Mouse (Mus musculus) thymus, adult 2 months (tissue): Measurements from ENCODE around the gene Morf4l2. TPM values are rescaled to one million over a fixed set of nuclear protein-coding genes. Genes with fewer than 3 reads are reported as not detected.

ENCODE experiments used
- DNase-seq: peaks from one replicate; pipeline ENCODE4 v3.0.0; 2021
- H3K27ac ChIP-seq: fragments of 200-500 bp; 2 replicates; pipeline ENCODE4 v1.5.1; 2012; ENCODE audit warnings: low read length, control low read depth; ENCODE audit not compliant: control insufficient read depth, insufficient read depth
- H3K27me3 ChIP-seq: fragments of 200-500 bp; 2 replicates; pipeline ENCODE4 v1.6.1; 2012; ENCODE audit warnings: mild to moderate bottlenecking, low read length, moderate library complexity, mixed read lengths; ENCODE audit not compliant: control insufficient read depth, insufficient read depth
- H3K36me3 ChIP-seq: fragments of 200-500 bp; 2 replicates; pipeline ENCODE4 v1.6.1; 2012; ENCODE audit warnings: mild to moderate bottlenecking, low read length, moderate library complexity; ENCODE audit not compliant: control insufficient read depth, insufficient read depth
- H3K4me1 ChIP-seq: fragments of 200-500 bp; replicated peaks from 2 replicates; pipeline ENCODE4 v1.6.1; 2012; ENCODE audit warnings: low read length; ENCODE audit not compliant: control insufficient read depth, insufficient read depth
- H3K4me3 ChIP-seq: fragments of 200-500 bp; 2 replicates; pipeline ENCODE4 v1.5.1; 2012; ENCODE audit warnings: mild to moderate bottlenecking, low read length, control low read depth, moderate library complexity; ENCODE audit not compliant: control insufficient read depth, insufficient read depth
- CTCF ChIP-seq: fragments of 200-500 bp; IDR thresholded peaks from 2 replicates; pipeline ENCODE4 v1.5.1; 2012; ENCODE audit warnings: mild to moderate bottlenecking, control low read depth, low read length, moderate library complexity, borderline replicate concordance; ENCODE audit not compliant: control insufficient read depth, poor library complexity, insufficient read depth; ENCODE audit errors: extremely low read depth
- POLR2A ChIP-seq: fragments of 200-500 bp; IDR thresholded peaks from 2 replicates; pipeline ENCODE4 v1.6.1; 2012; ENCODE audit warnings: mild to moderate bottlenecking, low read length, control low read depth, moderate library complexity; ENCODE audit not compliant: control insufficient read depth, poor library complexity, insufficient read depth; ENCODE audit errors: extremely low read depth
- WGBS: fragments of 180-500 bp; shearing (Covaris S2); methylation state at CpG from one replicate; pipeline ENCODE4 v1.1.7; 2018; 5-methylcytosine and 5-hydroxymethylcytosine counted together
- polyA plus RNA-seq: library from polyadenylated mRNA; depleted of rRNA; stranded (reverse); fragments of >200 nt; gene quantifications from 2 replicates; pipeline ENCODE4 v1.2.3, GENCODE M21; 2012

Gene Morf4l2
- polyA plus RNA-seq, 1 experiment, result 37.1 TPM

DNA sequence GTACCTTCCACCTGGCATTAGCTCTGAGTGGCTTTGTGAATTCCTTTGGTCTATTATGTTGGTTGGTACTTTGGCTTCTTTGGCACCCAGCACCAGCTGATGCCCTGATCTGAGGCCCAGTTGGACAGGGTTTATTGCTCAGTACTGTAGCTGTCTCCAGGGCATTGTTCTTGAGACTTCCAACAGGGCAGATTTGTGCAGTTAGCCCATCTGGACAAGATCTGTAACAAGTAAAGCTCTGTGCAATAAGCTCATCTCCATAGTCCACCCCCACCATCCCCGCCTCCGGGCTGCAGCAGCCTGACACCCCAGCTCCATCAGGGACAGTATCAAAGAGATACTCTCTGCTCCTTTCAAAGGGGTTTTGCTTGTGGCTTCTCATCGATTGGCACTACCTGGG is 12.0 kb upstream of the Morf4l2 start:
- H3K27me3 ChIP-seq, result no peaks in the 10 kb centered on the region
- no peaks in the 10 kb centered on the region for H3K4me1 ChIP-seq
- no peak overlapping the region for H3K4me3 ChIP-seq
- 95% methylated on average over 3 of the region's 3 CpGs for WGBS
- no peak for DNase-seq
- no peak for TF ChIP-seq CTCF
- no peak for TF ChIP-seq POLR2A
- no peak overlapping the region for H3K27ac ChIP-seq
- no peaks in the 10 kb centered on the region for H3K36me3 ChIP-seq

DNA sequence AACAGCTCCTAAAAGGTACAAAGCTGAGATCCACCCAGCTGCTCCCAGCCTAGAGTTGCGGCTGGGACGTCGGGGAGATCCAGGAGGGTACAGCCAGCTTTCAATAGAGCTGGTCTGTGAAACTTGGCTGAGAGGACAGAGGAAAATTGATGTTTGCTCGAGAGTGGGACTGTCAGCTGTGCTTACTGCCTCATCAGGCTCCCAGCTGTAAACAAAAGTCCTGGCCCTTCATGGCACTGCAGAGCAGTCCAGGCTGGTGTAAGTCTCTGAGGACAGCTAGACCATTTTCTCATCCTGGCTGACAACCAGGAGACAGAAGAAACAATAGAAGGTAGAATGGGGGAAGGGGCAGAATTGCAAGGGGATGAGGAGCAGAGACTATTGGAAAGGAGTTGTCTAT is 5.8 kb upstream of the Morf4l2 start:
- H3K4me1 ChIP-seq, result no peaks in the 10 kb centered on the region
- 97% methylated on average over 4 of the region's 4 CpGs for WGBS
- H3K27me3 ChIP-seq, result no peaks in the 10 kb centered on the region
- H3K4me3 ChIP-seq, result no peak overlapping the region
- no peak for DNase-seq
- TF ChIP-seq POLR2A, result no peak
- no peak for TF ChIP-seq CTCF
- no peaks in the 10 kb centered on the region for H3K36me3 ChIP-seq
- no peak overlapping the region for H3K27ac ChIP-seq

DNA sequence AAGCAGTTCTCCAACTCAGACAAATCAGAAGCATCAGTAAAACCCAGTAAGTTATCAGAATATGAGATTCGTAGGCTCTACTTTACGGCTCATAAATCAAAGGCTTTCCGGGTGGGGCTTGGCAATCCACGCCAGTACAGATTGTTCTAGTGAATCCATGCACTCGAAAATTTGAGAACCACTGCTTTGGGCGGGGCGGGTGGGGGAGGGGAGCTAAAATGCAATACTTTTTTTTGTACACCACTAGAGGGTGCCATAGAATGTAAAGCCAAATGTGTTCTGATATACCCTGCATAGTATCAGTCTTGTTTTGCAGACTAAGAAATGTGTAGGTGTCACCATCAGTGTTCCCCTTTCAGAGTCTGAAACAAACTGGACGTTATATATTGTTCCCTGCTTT is 1.2 kb upstream of the Morf4l2 start:
- DNase-seq, result no peak
- no peak overlapping the region for H3K27ac ChIP-seq
- no peak overlapping the region for H3K4me3 ChIP-seq
- TF ChIP-seq POLR2A (no peak), CTCF (no peak)
- H3K4me1 ChIP-seq, result no peaks in the 10 kb centered on the region
- H3K27me3 ChIP-seq, result no peaks in the 10 kb centered on the region
- 65% methylated on average over 8 of the region's 8 CpGs for WGBS
- H3K36me3 ChIP-seq, result no peaks in the 10 kb centered on the region

DNA sequence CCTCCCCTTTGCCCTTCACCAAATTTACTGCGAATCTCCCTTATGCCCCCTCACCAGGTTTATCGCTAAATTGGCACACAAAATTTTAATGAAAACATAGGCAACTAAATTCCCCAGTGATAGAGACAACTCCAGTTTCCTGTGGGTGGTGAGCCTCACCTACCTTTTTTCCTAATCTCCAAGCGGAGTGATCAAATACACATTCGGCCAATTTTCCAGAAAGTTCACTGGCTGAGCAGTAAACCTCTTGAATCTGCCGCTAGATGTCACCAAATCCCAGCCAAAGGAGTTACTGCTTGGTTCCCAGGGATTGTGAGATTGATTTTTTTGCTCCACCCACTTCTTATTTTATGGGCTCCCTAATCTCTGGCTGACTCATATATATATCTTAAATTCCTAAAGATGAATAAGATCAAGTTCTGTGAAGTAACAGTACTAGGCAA is 808 bp downstream of the Morf4l2 start:
- H3K4me1 ChIP-seq, result no peaks in the 10 kb centered on the region
- TF ChIP-seq CTCF, result no peak
- TF ChIP-seq POLR2A, result no peak
- DNase-seq, result peak; percentile 50
- H3K4me3 ChIP-seq, result no peak overlapping the region; the same call in 1 of the 2 replicates
- H3K36me3 ChIP-seq, result peaks cover 3% of the 10 kb centered on the region; the same call in 1 of the 2 replicates
- H3K27me3 ChIP-seq, result no peaks in the 10 kb centered on the region
- H3K27ac ChIP-seq, result peak overlapping the region; percentile 88
- 12% methylated on average over 5 of the region's 5 CpGs for WGBS

DNA sequence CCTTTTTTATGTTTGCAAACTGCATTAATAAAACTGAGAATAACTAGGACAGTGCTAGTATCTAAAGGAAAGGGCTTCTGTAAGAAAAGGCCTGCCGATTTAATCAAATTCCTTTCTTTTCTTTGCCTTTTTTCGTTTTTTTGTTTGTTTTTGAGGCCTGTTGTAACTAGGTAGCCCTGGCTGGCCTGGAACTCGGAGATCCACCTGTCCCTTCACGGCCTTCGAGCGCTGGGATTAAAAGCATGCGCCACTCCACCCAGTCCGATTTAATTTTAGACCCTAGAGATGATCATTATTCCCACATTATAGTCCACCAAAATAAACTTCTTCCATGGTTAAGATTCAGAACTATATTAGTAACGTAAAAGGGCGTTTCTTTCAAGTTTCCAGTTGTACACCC is 1.2 kb downstream of the Morf4l2 start:
- 9% methylated on average over 10 of the region's 10 CpGs for WGBS
- TF ChIP-seq POLR2A (no peak), CTCF (no peak)
- Histone ChIP-seq H3K4me3 (peak overlapping the region; percentile 63), H3K4me1 (no peaks in the 10 kb centered on the region), H3K27me3 (no peaks in the 10 kb centered on the region), H3K36me3 (peaks cover 3% of the 10 kb centered on the region; the same call in 1 of the 2 replicates), H3K27ac (peak overlapping the region; percentile 88)
- DNase-seq, result peak; percentile 11

DNA sequence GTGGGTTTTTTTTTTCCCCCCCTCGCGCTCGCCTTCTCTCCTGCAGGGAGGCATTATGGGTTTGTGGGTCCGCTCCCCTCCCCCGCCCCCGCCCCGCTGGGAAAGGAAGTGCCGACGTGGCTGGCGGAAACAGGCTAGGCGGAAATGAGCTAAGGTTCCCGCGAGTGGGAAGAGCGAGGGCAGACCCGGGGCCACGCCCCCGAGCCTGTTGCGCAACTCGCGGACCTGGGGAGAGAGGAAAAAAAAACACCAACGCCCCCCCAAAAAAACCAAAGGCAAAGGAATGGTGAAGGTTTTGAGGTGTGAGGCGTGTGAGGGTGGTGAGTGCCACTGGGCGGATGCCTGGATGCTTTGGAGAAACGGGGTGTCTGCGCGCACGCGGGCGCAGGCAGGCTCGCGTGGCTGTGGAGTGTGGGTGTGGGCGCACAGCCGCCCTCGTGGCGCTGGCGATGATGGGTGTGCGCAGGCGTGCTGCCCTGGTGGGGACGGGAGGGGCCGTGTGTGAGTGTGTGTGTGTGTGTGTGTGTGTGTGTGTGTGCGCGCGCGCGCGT is 1.8 kb downstream of the Morf4l2 start:
- Histone ChIP-seq H3K27me3 (no peaks in the 10 kb centered on the region), H3K4me1 (no peaks in the 10 kb centered on the region), H3K27ac (peak overlapping the region; percentile 84), H3K36me3 (peaks cover 3% of the 10 kb centered on the region; the same call in 1 of the 2 replicates), H3K4me3 (peak overlapping the region; percentile 63)
- peak; percentile 75 for DNase-seq
- no peak for TF ChIP-seq CTCF
- no peak for TF ChIP-seq POLR2A
- WGBS, result 2% methylated on average over 38 of the region's 46 CpGs

DNA sequence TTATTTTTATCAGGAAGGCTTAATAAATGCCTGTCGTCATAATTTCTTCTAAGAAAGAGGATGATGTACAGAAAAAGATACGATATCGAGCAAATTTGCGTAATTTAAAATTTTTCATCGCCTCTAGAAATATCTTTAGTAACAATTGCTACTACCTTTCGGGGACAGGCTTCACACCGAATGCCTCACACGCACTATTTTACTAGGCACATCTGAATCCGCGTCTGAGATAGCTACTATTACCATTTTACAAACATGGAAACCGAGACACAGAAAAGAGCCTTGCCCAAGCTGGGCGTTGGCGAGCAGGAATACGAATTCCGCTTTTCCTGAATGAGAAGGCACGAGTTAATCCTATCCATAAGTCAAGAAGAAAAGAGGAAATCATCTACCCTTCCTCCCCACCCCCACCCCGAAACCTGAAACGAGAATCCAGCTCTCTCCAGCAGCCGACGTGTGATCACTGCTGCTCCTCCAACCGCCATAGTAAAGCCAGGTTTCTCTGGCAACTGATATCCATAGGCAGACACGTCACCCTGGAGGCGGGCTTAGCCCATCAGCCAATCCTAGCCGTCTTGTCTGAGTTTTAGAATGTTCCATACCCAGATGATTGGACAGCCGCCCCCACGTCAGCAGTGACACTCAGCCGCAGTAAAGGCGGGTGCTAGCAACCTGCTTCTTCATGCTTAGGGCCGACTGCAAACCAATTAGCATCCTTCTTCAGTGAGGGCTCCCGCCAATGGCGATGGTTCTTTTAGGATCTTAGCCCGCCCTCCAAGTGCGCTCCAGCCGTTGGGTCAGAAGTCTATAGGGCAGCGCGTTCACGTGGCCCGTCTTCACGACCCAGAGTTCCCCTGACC is 2.5 kb downstream of the Morf4l2 start:
- Histone ChIP-seq H3K36me3 (peaks cover 3% of the 10 kb centered on the region; the same call in 1 of the 2 replicates), H3K4me3 (peak overlapping the region; percentile 67), H3K27ac (peak overlapping the region; percentile 84), H3K4me1 (no peaks in the 10 kb centered on the region), H3K27me3 (no peaks in the 10 kb centered on the region)
- peak; percentile 49; the same call in 1 of the 2 replicates for TF ChIP-seq POLR2A
- TF ChIP-seq CTCF, result no peak
- WGBS, result 1% methylated on average over 34 of the region's 39 CpGs
- DNase-seq, result peak; percentile 86
